Mouse (Mus musculus) left cerebral cortex, postnatal 36 days (tissue): ENCODE measurements around the gene Slc35g3. TPM values are rescaled to one million over a fixed set of nuclear protein-coding genes. Genes with fewer than 3 reads are reported as not detected.
"Not testable (repeated sequence)": the region's sequence is repeated elsewhere in the genome, so short reads cannot be mapped to it uniquely, and the experiment has no call there.

ENCODE experiments used
- DNase-seq, 2 experiments: peaks; one replicate each; pipeline ENCODE4 v3.0.0; 2021 to 2022; ENCODE audit warnings: low spot score in 2 of 2, mixed read lengths in 1 of 2
- intact Hi-C: fragments of 180-260 bp; cut with DNase I; formaldehyde crosslinking; loops from one replicate; pipeline ENCODE4 v1.15.1; 2025
- total RNA-seq, 2 experiments: library from RNA; stranded (reverse); gene quantifications; 2 replicates each; pipeline ENCODE4 v1.2.3; 2021

Slc35g3 gene
- total RNA-seq, 2 experiments from 2014 or later, result not detected

GRCm38 (mm10) chr11:69758971-69759721 lies 2.6 kb downstream of the Slc35g3 start:
- intact Hi-C loops, result loop anchor here (2.0 kb wide), 1 partner anchor 78 kb away; the partner anchor contains the start of gene Nlgn2

DNA sequence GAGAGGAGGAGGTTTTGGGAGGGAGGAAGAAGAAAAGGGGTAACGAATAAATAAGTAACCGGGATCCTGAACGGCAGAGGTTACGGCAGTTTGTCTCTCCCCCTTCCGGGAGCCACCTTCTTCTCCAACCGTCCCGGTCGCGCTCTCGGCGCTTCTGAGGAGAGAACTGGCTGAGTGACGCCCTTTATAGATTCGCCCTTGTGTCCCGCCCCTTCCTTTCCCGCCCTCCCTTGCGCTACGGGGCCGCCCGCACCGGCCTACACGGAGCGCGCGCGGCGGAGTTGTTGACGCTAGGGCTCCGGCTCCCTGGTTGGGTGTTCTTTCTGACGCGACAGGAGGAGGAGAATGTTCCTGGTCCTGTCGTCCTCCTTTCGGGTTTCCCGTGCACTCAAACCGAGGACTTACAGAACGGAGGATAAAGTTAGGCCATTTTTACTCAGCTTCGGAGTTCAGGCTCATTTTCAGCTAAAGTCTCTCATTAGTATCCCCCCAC lies 3.2 kb downstream of the Slc35g3 start, which contains the start of gene Polr2a:
Gene Polr2a (minus strand): TSS at position 160 of the 493 bp plus-strand sequence.
- intact Hi-C loops, result loop anchor here (2.0 kb wide), 1 partner anchor 78 kb away; the partner anchor contains the start of gene Nlgn2
- peak; percentile 98 for DNase-seq

More at GRCm38 (mm10) chr11:69758971-69759721, 2.6 kb downstream of the Slc35g3 start:
- DNase-seq, result peak; percentile 85

- DNase-seq, result peak; percentile 96 to 97
- intact Hi-C loops, result loop anchor here (2.0 kb wide), 1 partner anchor 79 kb away; the partner anchor contains the start of gene Nlgn2
Observed at GRCm38 (mm10) chr11:69758090-69758456, 3.7 kb downstream of the Slc35g3 start.

- intact Hi-C loops, result loop anchor here (2.0 kb wide), 1 partner anchor 79 kb away; the partner anchor contains the start of gene Nlgn2
- DNase-seq, result no peak
Observed at GRCm38 (mm10) chr11:69757303-69758089, 4.3 kb downstream of the Slc35g3 start.

DNA sequence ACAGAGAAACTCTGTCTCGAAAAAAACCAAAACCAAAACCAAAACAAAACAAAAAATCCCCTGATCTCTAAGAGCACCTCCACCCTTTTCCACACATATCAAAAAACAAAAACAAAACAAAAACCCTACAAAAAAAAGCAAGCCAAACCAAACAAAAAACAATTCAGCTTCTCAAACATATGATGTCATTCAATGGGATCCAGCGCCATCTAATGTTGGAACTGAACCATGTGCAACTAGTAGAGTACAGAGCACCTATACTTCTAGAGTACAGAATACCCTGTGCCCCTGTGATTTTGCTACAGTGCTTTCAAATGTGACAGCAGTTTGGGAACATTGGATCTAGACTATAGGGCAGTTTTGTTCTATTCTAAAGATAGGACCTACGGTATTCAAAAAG lies 7.1 kb downstream of the Slc35g3 start:
- intact Hi-C loops, result loop anchor here (1.0 kb wide), 1 partner anchor 72 kb away; the partner anchor contains the start of gene Senp3
- no peak for DNase-seq

DNA sequence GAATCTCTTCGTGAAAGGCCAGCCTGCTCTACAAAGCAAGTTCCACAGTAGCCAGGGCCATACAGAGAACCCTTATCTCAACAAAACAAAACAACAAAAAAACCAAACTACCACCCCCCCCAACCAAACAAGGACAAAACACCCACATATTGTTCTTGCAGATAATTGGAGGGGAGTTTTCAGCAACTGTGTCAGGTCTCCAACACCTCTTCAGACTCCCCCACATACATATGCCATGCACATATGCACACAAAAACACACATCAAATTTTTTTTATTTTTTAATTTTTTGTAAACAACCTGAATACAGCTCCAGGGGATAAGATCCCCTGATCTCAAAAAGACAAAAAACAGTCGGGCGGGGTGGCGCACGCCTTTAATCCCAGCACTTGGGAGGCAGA lies 7.5 kb downstream of the Slc35g3 start:
- DNase-seq, result no peak
- intact Hi-C loops, result loop anchor here (1.0 kb wide), 1 partner anchor 72 kb away; the partner anchor contains the start of gene Senp3

- DNase-seq, result no peak
- intact Hi-C loops, result no loop called here
Observed at GRCm38 (mm10) chr11:69752686-69753085, 9.1 kb downstream of the Slc35g3 start.

DNA sequence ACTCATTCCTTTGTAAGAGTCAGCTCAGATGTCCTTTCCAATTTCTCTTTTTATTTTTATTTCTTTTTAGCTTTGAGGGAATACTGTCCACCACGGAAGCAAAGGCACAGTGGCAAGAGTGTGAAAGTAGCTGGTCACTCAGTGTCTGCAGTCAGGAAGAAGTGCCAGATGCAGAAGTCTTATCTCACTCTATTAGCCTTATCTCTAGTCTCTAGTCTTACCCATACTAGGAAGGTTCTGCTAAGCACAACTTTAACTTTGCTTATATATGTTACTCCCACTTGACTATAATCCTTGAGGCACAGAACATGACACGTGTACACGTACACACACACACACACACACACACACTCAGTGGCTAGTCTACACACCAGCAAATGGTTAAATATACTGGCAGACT lies 10.1 kb downstream of the Slc35g3 start:
- intact Hi-C loops, result no loop called here
- DNase-seq, result no peak

- intact Hi-C loops, DNase-seq: not testable (repeated sequence)
Observed at GRCm38 (mm10) chr11:69731408-69731807, 30.4 kb downstream of the Slc35g3 start.

- intact Hi-C loops, result no loop called here
- DNase-seq, result no peak
Observed at GRCm38 (mm10) chr11:69729063-69729462, 32.7 kb downstream of the Slc35g3 start.

GRCm38 (mm10) chr11:69725951-69726350 lies 35.8 kb downstream of the Slc35g3 start:
- no peak for DNase-seq
- intact Hi-C loops, result no loop called here

GRCm38 (mm10) chr11:69723074-69723473 lies 38.7 kb downstream of the Slc35g3 start:
- intact Hi-C loops, result no loop called here
- no peak for DNase-seq

GRCm38 (mm10) chr11:69720852-69721251 lies 40.9 kb downstream of the Slc35g3 start:
- intact Hi-C loops, result no loop called here
- no peak for DNase-seq

DNA sequence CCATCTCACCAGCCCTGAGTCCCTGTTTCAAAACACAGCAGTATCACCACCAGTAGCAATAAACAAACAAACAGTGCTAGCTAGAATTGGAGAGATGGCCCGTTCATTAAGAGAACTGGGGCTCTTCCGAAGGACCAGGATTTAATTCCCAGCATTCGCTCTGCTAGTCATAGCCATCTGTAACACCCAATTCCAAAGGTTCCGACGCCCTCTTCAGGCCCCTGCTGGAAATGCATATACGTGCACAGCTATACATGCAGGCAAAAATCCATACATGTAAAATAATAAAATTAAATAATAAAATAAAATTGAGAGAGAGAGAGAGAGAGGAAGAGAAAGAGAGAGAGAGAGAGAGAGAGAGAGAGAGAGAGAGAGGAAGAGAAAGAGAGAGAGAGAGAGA lies 42.3 kb downstream of the Slc35g3 start:
- DNase-seq, result no peak
- intact Hi-C loops, result no loop called here

DNA sequence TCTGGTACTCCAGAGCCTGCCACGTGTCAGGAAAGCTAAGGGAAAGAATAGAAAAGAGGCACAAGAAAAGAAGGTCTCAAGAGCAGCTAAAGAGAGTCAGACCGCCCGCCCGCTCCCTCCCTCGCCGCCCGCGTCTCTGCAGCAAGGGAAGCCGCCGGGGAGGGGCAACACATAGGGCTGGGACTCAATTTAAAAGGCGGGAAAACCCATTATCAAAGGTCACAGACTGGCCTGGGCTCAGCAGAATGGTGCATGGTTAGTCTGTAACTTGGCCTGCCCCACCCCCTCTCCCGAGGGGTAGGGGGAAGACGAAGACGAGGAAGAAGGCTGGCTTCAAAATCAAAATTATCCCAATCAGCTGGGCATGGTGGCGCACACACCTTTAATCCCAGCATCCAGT lies 43.1 kb downstream of the Slc35g3 start:
- intact Hi-C loops, result no loop called here
- no peak for DNase-seq

- DNase-seq, result no peak
- intact Hi-C loops, result loop anchor here (2.0 kb wide), 1 partner anchor 34 kb away; the partner anchor contains the start of gene Senp3
Observed at GRCm38 (mm10) chr11:69716953-69717352, 44.8 kb downstream of the Slc35g3 start.

- no peak for DNase-seq
- intact Hi-C loops, result loop anchor here (2.0 kb wide), 1 partner anchor 33 kb away; the partner anchor contains the start of gene Senp3
Observed at GRCm38 (mm10) chr11:69715929-69716328, 45.8 kb downstream of the Slc35g3 start.

DNA sequence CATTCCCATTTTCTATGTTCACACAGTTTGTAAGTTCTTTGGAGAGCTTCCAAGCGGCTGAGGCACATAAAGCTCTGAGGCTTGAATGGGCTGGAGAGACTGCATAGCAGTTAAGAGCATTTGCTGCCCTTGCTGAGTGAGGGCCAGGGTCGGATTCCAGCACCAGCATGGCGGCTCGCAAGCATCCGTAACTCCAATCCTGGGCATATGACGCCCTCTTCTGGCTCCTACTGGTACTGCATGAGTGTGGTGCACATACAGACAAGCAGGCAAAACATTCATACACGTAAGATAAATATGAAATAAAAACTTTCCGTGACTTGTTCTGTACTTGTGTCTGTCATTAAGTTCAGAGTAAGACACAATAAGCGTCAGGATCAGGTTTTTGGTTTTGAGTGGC lies 46.3 kb downstream of the Slc35g3 start:
- intact Hi-C loops, result no loop called here
- no peak for DNase-seq

DNA sequence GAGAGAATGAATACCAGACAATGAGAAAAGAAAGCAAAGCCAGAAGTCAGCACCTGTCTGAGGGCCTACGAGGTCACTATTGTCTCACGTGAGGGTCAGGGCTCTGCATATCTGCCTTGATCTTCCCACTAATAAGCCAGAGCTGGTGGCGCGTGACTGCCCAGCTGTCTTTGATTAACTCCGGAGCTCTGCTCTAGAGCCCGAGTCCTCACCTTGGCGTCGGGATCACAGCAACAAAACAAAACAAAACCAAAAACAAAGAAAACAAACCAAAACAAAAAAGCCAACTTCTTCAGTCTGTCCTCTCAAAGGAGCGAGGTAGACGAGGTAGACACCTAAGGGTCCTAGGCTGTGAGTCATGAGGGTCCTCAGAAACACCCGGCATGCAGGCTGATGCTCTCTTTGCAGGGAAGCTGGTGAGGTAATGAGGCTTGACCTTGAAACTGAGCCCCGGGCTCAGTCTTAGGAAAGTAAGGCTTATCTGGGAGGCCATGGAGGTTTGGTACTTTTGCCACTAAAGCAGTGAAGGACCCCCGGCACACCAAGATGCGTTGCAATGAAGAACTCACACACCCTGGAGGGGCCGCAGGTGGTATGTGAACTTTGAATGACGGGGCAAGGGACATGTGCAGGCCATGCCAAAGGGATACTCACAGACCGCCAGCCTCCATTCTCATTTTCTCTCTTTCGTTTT lies 47.0 kb downstream of the Slc35g3 start:
- no peak for DNase-seq
- intact Hi-C loops, result no loop called here
